Mouse (Mus musculus) bone marrow, adult 2 months (tissue): ENCODE data around the gene Stx2. TPM values are rescaled to one million over a fixed set of nuclear protein-coding genes. Genes with fewer than 3 reads are reported as not detected.

Experiments used
- H3K27ac ChIP-seq: fragments of 200-500 bp; 2 replicates; pipeline ENCODE4 v1.5.1; 2012; ENCODE audit warnings: low read depth, mild to moderate bottlenecking, control low read depth, inconsistent platforms, low read length; ENCODE audit not compliant: control insufficient read depth, poor library complexity, insufficient read depth
- H3K4me1 ChIP-seq: fragments of 200-500 bp; 2 replicates; pipeline ENCODE4 v1.6.1; 2011; ENCODE audit warnings: low read length; ENCODE audit not compliant: control insufficient read depth, insufficient read depth
- H3K4me3 ChIP-seq: fragments of 200-500 bp; replicated peaks from 2 replicates; pipeline ENCODE3; 2011; ENCODE audit warnings: mild to moderate bottlenecking, low read depth, low read length, control low read depth; ENCODE audit not compliant: control insufficient read depth
- CTCF ChIP-seq: fragments of 200-500 bp; IDR thresholded peaks from 2 replicates; pipeline ENCODE4 v1.5.1; 2011; ENCODE audit warnings: low read length, control low read depth; ENCODE audit not compliant: control insufficient read depth, insufficient read depth
- POLR2A ChIP-seq: fragments of 200-500 bp; IDR thresholded peaks from 2 replicates; pipeline ENCODE4 v1.6.1; 2011; ENCODE audit warnings: low read depth, mild to moderate bottlenecking, control low read depth, low read length, borderline replicate concordance; ENCODE audit not compliant: control insufficient read depth
- WGBS: fragments of 180-500 bp; shearing (Covaris S2); methylation state at CpG from one replicate; pipeline ENCODE4 v1.1.7; 2018; 5-methylcytosine and 5-hydroxymethylcytosine counted together
- polyA plus RNA-seq: library from polyadenylated mRNA; stranded (reverse); fragments of >200 nt; gene quantifications from 2 replicates; pipeline ENCODE4 v1.2.4, GENCODE M21; 2011; ENCODE audit warnings: low replicate concordance; ENCODE audit not compliant: missing spikeins, insufficient read depth, insufficient read length

Gene Stx2
- polyA plus RNA-seq, 1 experiment, result 90.6 TPM

- under 1% methylated on average over 101 of the region's 102 CpGs for WGBS
- TF ChIP-seq CTCF, result 0 out of 2 replicates have a peak, but pooled peaks have one; percentile 1
- TF ChIP-seq POLR2A, result peak; percentile 73; the same call in 1 of the 2 replicates
- Histone ChIP-seq H3K27ac (peak within 1 kb of the TSS; percentile 96), H3K4me1 (peaks cover 2% of the 10 kb centered on the region; the same call in 1 of the 2 replicates), H3K4me3 (peak within 1 kb of the TSS; percentile 84)
Measured at GRCm38 (mm10) chr5:129019497-129020299, 11.3 kb upstream of the Stx2 start, which contains the start of gene Ran. TSS of gene Ran (plus strand) at chr5:129020069.

DNA sequence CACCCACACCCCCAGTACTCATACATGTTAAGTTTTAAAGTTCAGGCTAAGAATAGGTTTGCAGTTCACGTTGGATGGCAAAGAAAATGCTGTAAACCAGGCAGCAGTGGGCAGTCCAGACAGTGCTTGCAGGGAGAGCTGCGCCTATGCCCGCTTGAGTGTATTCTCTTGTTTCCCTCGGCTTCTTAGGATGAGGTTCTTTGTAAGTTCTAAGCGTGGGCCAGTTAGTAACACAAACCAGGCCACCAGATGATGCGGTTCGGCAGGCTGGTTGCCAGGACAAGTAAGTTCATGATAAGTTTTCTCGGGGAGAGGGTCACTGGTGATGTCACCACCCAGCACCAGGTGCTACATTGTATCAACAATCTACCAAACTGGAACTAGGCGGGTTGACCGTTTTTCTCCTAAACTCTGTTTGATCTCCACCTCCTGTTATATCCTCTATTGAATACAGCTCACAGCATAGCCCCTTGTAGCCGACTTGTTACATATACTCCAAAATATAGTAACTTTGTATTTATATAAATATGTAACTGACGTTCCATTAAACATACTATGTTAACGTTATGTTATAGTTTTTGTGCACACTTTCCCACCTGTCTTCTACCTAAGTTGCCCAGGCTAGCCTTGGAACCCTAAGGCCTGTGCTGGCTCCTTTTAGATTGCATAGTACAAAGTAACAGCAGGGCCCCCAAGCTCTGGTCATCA is 10.6 kb upstream of the Stx2 start:
- peak overlapping the region; percentile 96 for H3K27ac ChIP-seq
- WGBS, result 78% methylated on average over 13 of the region's 13 CpGs
- TF ChIP-seq CTCF, result no peak
- no peak for TF ChIP-seq POLR2A
- H3K4me3 ChIP-seq, result peak overlapping the region; percentile 84
- peaks cover 2% of the 10 kb centered on the region; the same call in 1 of the 2 replicates for H3K4me1 ChIP-seq

- no peak overlapping the region for H3K27ac ChIP-seq
- TF ChIP-seq POLR2A, result no peak
- TF ChIP-seq CTCF, result no peak
- peaks cover 2% of the 10 kb centered on the region; the same call in 1 of the 2 replicates for H3K4me1 ChIP-seq
- 86% methylated on average over 3 of the region's 3 CpGs for WGBS
- no peak overlapping the region for H3K4me3 ChIP-seq
Measured at GRCm38 (mm10) chr5:129016370-129016769, 8.0 kb upstream of the Stx2 start.

DNA sequence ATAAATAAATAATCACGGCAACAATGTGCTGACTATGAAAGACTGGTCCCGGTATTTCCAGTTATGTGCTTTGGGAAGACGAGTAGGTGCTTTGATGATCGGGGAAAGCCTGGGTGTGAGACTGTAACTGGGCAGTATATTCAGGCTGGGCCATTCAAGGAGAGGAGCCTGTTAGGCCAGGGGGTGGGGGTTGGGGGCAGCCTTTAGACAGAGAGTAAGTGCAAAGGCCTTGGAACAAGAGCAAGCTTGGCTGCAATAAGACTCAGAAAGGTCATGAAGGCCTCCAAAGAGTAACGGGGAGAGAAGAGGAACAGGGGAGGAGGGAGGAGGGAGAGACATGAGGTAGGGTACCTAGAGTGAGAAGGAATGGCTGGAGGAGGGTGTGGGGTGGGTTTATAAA is 7.2 kb upstream of the Stx2 start:
- Histone ChIP-seq H3K27ac (no peak overlapping the region), H3K4me3 (no peak overlapping the region), H3K4me1 (peaks cover 2% of the 10 kb centered on the region; the same call in 1 of the 2 replicates)
- WGBS, result 86% methylated on average over 5 of the region's 5 CpGs
- TF ChIP-seq CTCF (no peak), POLR2A (no peak)

DNA sequence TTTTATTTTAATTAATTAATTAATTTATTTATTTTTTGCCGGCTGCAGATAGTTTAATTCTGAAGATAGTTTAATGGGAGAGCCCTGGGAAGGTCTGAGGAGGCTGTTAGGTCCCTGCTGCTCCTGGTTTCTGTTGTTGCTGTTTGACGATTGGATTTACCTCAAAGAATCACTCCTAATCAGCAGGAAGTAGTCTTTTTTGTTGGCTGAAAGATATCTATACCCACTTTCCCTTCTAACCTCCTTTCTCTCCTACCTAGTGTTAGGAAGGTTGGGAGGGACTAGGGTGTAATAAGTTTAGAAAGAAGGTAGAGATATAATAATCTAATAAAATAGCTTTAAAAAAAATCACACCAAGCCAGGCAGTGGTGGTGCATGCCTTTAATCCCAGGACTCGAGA is 6.6 kb upstream of the Stx2 start:
- peaks cover 2% of the 10 kb centered on the region; the same call in 1 of the 2 replicates for H3K4me1 ChIP-seq
- no peak for TF ChIP-seq CTCF
- TF ChIP-seq POLR2A, result no peak
- 67% methylated on average over 3 of the region's 3 CpGs for WGBS
- no peak overlapping the region for H3K4me3 ChIP-seq
- H3K27ac ChIP-seq, result no peak overlapping the region

GRCm38 (mm10) chr5:129010937-129011336 is 2.6 kb upstream of the Stx2 start:
- Histone ChIP-seq H3K4me3 (no peak overlapping the region), H3K27ac (no peak overlapping the region), H3K4me1 (peaks cover 2% of the 10 kb centered on the region)
- 79% methylated on average over 2 of the region's 2 CpGs for WGBS
- TF ChIP-seq POLR2A, result no peak
- no peak for TF ChIP-seq CTCF

DNA sequence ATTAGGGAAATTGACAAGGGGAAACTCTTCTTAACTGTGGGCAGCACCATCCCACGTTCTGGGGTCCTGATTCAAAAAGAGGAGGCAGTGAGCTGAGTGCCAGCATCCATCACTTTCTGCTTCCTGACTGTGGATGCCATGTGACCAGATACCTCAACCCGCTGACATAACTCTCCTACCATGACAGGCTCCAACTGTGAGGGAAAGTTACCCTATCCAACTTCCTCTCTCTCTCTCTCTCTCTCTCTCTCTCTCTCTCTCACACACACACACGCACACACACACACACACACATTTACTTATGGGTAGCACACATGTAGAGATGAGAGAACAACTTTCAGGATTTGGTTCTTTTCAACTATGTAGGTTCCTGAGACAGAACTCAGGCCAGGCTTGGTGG is 1.2 kb upstream of the Stx2 start:
- peaks cover 6% of the 10 kb centered on the region for H3K4me1 ChIP-seq
- TF ChIP-seq POLR2A, result no peak
- no peak for TF ChIP-seq CTCF

GRCm38 (mm10) chr5:129008008-129008407 is 366 bp downstream of the Stx2 start:
- peak overlapping the region; percentile 79 for H3K4me3 ChIP-seq
- peak overlapping the region; percentile 93 for H3K27ac ChIP-seq
- no peak for TF ChIP-seq CTCF
- no peak for TF ChIP-seq POLR2A
- peaks cover 6% of the 10 kb centered on the region for H3K4me1 ChIP-seq
- under 1% methylated on average over 18 of the region's 18 CpGs for WGBS

More for the DNA sequence above, 1.2 kb upstream of the Stx2 start:
- no peak overlapping the region for H3K4me3 ChIP-seq
- WGBS, result 35% methylated on average over 3 of the region's 3 CpGs
- no peak overlapping the region for H3K27ac ChIP-seq
